Mouse (Mus musculus) bone marrow macrophage, adult 2 months (primary cell): ENCODE results near the gene Amh.

Source experiments
- CTCF ChIP-seq: IDR thresholded peaks from 2 replicates; pipeline ENCODE4 v1.5.1; 2012; ENCODE audit warnings: low read depth, mild to moderate bottlenecking, low read length, moderate library complexity
- POLR2A ChIP-seq: IDR thresholded peaks from 2 replicates; pipeline ENCODE4 v1.6.1; 2012; ENCODE audit warnings: mild to moderate bottlenecking, low read depth, low read length, borderline replicate concordance

DNA sequence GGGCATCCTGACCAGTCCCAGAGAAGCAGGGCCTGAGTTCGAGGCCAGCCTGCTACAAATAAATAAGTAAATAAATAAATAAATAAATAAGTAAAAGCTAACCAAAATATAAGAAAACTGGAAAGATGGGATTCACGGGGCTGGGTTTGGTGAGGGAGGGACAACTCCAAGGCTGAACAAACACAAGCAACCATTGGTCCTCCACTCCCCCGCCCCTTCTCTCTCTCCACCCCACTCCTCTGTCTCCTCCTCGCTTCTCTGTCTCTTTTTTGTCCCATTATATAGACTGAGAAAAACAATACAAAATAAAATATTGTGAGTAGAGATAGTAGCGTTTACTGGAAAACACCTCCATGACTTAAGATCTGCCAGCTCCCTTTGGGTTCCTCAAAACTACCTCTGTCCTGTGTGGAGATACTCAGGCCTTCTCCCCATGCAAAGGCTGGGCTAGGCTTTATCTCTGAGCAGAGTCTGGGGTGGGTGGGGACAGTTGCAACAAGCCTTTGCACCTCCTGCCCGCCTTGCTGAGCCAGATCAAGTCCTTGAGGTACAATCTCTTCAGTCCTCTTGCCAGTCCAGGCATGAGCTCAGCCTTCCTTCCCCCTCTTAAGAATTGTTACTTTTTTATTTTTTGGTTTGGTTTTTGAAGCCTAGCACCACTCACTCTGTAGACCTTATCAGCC, 13.7 kb downstream of the Amh start:
- TF ChIP-seq CTCF (no peak), POLR2A (no peak)
